Mouse (Mus musculus): ENCODE results near the gene Nr2f6.

Nr2f6 gene

GRCm38 (mm10) chr8:71391696-71392095 is 9.9 kb upstream of the Nr2f6 start:
- no peak for DNase-seq (ENCODE audit: low spot score)

- DNase-seq (ENCODE audit: low spot score), result no peak
Observed at GRCm38 (mm10) chr8:71388267-71388666, 6.5 kb upstream of the Nr2f6 start.

- no peak for DNase-seq (ENCODE audit: low spot score)
Observed at GRCm38 (mm10) chr8:71385212-71385835, 3.6 kb upstream of the Nr2f6 start.

- DNase-seq (ENCODE audit: low spot score), result no peak
Observed at GRCm38 (mm10) chr8:71383860-71384259, 2.1 kb upstream of the Nr2f6 start.

- peak; percentile 58 for DNase-seq (ENCODE audit: low spot score)
Observed at GRCm38 (mm10) chr8:71383396-71383795, 1.6 kb upstream of the Nr2f6 start.

GRCm38 (mm10) chr8:71381971-71382961 is 506 bp upstream of the Nr2f6 start:
- peak; percentile 90 for DNase-seq (ENCODE audit: low spot score)

GRCm38 (mm10) chr8:71380178-71381171 is 1.3 kb downstream of the Nr2f6 start:
- DNase-seq (ENCODE audit: low spot score), result peak; percentile 32

- DNase-seq (ENCODE audit: low spot score), result no peak
Observed at GRCm38 (mm10) chr8:71379512-71380075, 2.2 kb downstream of the Nr2f6 start.

- DNase-seq (ENCODE audit: low spot score), result no peak
Observed at GRCm38 (mm10) chr8:71379008-71379407, 2.8 kb downstream of the Nr2f6 start.

- no peak for DNase-seq (ENCODE audit: low spot score)
Observed at GRCm38 (mm10) chr8:71376423-71377030, 5.2 kb downstream of the Nr2f6 start.

- DNase-seq (ENCODE audit: low spot score), result peak; percentile 85
Observed at GRCm38 (mm10) chr8:71375581-71376422, 6.0 kb downstream of the Nr2f6 start.

GRCm38 (mm10) chr8:71374616-71375206 is 7.0 kb downstream of the Nr2f6 start:
- DNase-seq (ENCODE audit: low spot score), result peak; percentile 45

GRCm38 (mm10) chr8:71373000-71373399 is 8.8 kb downstream of the Nr2f6 start:
- no peak for DNase-seq (ENCODE audit: low spot score)

- no peak for DNase-seq (ENCODE audit: low spot score)
Observed at GRCm38 (mm10) chr8:71372427-71372826, 9.3 kb downstream of the Nr2f6 start.

- DNase-seq (ENCODE audit: low spot score), result peak; percentile 99
Observed at GRCm38 (mm10) chr8:71371236-71371848, 10.4 kb downstream of the Nr2f6 start, which contains the start of gene Ocel1. Ocel1 (plus strand) TSS chr8:71371298.

GRCm38 (mm10) chr8:71370711-71371235 is 11.0 kb downstream of the Nr2f6 start:
- no peak for DNase-seq (ENCODE audit: low spot score)

- DNase-seq (ENCODE audit: low spot score), result no peak
Observed at GRCm38 (mm10) chr8:71369040-71369718, 12.6 kb downstream of the Nr2f6 start.

GRCm38 (mm10) chr8:71368366-71368765 is 13.4 kb downstream of the Nr2f6 start:
- DNase-seq (ENCODE audit: low spot score), result no peak

All from embryo, embryonic 10 days (tissue).